Mouse (Mus musculus) cerebellum, adult 18-20 months (tissue): ENCODE measurements around the gene Gm8879.
A peak's percentile ranks its signal among the peaks of the same experiment; 100 is the strongest.
"Not testable (repeated sequence)": the region's sequence is repeated elsewhere in the genome, so short reads cannot be mapped to it uniquely, and the experiment has no call there.

Experiments
- DNase-seq, 2 experiments: peaks; one replicate each; pipeline ENCODE4 v3.0.0; 2021

The Gm8879 gene

DNA sequence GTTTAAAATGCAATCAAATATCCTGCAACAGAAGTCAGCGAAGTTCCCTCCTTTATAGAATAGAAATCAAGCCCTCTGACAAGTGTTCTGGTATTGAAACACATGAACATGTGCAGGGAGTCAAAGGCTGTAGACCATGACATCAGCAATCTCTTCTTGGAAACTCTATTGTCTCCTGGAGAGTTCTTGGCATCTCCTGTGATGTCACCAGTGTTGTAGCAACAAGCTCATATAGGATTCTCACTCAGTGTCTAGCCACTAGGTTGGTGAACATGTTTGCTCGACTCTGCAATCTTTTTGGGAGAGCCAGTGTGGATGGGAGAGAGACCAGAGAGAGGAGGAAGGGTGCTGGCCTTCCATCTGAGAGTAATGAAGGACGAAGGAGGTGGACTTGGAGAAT, at the start of gene Gm8879:
Gene Gm8879, plus strand, starts transcription at position 301 of the 400 bp plus-strand sequence.
- not testable (repeated sequence) for DNase-seq

DNA sequence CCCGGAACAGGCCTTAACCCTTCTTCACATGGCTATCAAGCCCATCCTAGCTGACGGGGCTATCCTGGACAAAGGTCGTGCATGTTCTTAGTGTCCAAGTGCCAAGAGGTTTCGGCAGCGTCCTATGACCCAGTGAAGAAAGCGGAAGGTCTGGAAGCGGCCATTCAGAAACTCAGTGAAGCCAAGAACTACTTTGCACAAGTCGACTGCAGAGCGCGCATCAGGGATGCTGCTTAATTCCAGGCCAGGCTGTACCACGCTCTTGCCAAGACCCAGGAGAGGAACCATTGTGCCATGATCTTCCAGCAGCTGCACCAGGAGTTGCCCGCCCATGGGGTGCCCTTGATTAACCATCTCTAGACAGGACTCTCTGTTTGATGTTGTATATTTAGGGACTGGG, 10.6 kb downstream of the Gm8879 start:
- peak; percentile 0 to 3 for DNase-seq
